Mouse (Mus musculus) lung, postnatal 4 days (tissue): ENCODE measurements around the gene C77080.
A peak's percentile ranks its signal among the peaks of the same experiment; 100 is the strongest.

Experiments
- DNase-seq, 2 experiments: peaks; one replicate each; pipeline ENCODE4 v3.0.0; 2021

C77080 gene

GRCm38 (mm10) chr4:129266821-129267220, 5.6 kb upstream of the C77080 start:
- DNase-seq: no peak

DNA sequence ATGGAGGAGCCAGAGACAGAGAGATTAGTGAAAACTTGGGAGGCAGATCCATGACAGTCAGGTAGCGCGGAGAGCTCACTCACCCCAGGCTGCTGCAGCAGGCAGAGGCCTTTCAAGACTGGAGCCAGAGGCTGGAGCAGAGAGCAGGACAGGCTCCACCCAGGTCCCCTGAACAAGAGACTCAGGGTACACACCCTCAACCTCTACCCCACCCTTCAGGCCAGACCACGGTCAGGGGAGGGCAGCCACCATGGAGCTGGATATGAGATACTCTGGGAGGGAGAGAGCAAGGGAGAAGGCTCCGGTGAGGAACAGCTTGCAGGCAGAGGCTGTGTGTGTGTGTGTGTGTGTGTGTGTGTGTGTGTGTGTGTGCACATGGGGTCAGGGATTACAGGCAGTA, 5.0 kb upstream of the C77080 start:
- DNase-seq: no peak

DNA sequence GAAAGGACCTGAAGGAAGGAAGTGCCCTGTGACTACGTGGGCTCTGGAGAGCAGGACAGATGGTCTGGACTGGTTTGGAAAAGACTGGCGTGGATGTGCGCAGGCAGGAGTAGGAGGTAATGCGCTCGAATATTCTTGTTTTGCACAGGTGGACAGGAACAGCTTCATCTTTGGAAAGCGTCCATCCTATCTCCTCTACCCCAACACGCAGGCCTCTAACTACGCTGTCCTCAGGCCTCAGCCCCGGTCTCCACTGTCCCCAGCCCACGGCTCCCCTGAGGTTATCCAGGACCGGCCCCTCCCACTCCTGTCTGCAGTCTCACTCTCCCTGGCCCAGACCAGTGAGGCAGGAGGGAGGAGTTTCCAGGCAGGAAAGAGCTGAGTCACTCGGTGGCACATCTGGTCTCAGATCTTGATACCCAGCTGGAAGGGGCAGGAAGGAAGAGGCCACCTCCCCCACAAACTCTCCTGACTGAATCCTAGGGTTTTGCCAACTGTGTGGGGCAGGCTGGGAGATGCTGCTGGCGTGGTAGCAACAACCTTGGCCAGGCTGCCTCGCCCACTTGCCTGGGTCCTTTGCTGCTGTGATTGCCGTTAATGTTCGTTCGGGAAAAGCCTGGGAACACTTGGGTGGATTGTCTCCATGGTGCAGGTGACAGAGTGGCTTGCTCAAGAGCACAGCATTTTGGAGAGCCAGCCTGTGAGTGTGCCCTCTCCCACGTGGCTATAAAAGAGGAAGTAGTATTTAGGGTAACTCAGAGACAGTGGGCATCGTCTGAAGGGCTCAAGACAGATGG, 2.2 kb upstream of the C77080 start:
- DNase-seq: peak; percentile 69 to 76

- peak in 1 of 2 experiments; percentile 62 for DNase-seq
These were observed 526 bp downstream of the C77080 start for GRCm38 (mm10) chr4:129260678-129261077.

DNA sequence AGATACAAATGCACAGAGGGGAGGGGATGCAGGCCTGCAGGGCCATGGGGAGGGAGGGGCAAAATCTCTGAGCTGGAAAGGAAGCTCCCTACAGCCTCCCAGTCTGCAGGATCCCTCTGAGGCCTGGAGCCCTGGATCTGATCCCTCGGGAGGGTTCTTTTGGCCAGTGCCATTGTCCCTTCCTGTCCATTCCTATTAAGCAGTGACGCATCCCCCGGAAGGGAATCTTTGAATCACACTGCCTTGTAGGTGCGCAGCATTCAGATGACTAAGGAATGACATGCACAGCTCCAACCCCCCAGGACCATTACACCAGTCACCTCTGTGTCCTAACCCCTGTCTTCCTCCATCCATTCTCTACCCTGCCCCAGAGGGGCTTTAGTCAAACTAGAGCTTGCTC, 2.1 kb downstream of the C77080 start:
- peak in 1 of 2 experiments; percentile 31 for DNase-seq

- DNase-seq: peak; percentile 76 to 84
These were observed 4.5 kb downstream of the C77080 start for GRCm38 (mm10) chr4:129256450-129257380.

DNA sequence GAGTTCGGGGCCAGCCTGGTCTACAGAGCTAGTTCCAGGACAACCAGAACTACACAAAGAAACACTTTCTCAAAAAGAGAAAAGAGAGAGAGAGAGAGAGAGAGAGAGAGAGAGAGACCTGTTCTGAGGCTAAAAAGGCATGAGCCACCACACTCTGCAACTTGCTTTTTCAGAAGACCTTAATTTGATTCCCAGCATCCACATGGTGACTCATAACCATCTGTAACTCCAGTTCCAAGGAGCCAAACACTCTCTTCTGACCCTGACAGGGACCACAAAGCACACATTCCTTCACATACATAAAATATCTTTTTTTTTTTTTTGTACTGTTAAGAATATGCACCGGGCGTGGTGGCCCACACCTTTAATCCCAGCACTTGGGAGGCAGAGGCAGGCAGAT, 6.6 kb downstream of the C77080 start:
- no peak for DNase-seq

GRCm38 (mm10) chr4:129252492-129252891, 8.7 kb downstream of the C77080 start:
- no peak for DNase-seq

DNA sequence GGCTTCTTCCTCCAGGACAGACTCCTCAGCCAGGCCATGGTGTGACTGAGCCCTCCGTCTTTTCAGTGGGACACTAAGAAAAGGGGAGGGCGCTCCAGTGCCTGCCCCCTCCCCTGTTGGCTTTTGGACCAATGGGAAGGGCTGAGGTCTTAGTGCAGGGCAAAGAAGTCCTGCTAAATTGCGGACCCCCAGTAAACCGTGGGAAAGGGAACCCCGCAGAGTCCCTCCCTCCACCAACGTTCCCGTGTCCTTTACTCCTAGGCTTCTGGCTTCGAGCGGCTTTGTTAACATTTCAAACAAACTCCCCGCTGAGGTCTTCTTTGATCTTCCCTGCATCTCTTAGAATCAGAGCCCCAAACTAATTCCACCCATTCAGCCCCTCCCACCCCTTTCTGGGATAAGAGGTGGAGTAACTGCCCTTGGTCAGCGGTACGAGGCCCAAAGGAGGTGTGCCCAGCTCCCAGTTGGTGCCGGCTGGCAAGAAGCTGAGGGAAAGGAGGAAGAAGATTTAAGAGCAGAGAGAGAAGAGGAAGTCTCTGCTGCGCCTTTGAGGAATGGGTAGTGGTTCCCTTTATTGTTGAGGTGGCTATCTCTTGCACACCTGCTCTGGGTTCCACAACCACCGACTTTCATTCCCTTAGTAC, 9.6 kb downstream of the C77080 start:
- no peak for DNase-seq

DNA sequence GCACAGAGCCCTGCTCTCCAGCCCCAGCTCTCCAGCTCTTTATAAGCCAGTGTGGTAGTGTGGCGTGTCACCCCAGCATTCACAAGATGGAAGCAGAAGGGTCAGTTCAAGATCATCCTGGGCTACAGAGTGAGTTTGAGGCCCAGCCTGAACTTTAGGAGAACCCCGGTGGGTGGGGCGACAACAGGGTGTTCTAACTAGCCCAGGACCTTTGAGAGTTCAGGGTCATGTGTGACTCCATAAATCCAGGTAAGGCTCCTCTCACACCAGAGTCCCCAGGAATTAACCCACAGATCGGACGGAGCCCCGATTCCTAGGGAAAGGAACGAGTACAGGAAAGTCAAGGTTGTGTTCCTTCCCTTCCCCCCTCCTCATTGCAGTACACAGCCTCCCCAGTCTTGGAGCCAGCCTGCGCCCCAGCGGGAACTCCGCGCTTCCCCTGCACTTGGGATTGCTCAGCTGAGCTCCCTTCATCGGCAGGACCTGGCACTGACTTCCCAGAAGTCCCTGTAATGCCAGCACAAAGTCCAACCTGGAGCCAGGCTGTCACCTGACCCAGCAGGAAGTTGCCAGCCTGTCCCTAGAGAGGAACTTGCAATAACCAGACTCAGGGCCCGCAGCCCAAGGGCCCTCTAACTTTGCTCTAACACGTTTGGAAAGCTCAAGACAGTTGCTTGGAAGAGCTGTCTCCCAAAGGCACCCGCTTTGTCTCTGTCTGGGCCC, 10.3 kb downstream of the C77080 start:
- peak; percentile 59 to 80 for DNase-seq

GRCm38 (mm10) chr4:129249288-129249687, 11.9 kb downstream of the C77080 start:
- DNase-seq: no peak

- DNase-seq: peak in 1 of 2 experiments; percentile 76
These were observed 12.9 kb downstream of the C77080 start for GRCm38 (mm10) chr4:129248243-129248767.

GRCm38 (mm10) chr4:129247381-129248242, 13.6 kb downstream of the C77080 start:
- no peak for DNase-seq

- no peak for DNase-seq
These were observed 14.6 kb downstream of the C77080 start for GRCm38 (mm10) chr4:129246360-129247301.

DNA sequence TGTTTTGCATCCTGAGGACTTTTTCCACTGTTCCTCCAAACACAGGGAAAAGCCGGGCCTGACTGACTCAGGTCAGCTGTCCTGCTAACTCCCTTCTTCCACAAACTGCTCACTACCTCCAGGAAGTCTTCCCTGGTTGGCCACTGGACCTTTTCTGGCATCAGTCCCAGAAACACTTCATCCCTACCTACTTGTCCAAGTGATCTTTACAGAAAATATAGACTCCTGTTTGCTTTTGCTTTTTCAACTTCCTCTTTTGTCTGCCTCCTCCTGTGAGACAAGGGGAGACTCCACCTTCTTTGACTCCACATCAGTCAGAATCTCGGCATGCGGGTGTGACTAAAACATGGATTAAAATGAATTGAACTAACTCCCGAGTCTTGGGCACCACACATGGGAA, 16.4 kb downstream of the C77080 start:
- DNase-seq: peak in 1 of 2 experiments; percentile 63

- no peak for DNase-seq
These were observed 18.4 kb downstream of the C77080 start for GRCm38 (mm10) chr4:129242761-129243160.

DNA sequence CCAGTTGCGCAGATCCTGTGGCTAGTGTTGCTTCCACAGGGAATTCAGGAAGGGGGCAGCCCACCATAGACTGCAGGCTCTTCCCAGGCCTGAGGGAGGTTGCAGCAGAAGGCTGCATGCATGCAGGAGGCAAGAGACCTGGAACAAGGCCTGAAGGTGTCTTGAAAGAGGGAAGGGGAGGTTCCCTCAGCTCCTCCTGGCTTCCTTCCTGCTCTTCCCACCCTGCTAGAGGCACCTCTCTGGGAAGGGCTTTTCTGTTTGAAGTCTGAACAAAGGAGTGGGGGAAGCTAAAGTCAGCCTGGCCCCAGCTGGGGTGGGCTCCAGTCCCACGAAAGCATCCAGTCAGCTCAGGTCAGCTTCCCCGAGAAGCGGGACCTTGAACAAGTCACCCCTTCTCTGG, 18.9 kb downstream of the C77080 start:
- DNase-seq: no peak

DNA sequence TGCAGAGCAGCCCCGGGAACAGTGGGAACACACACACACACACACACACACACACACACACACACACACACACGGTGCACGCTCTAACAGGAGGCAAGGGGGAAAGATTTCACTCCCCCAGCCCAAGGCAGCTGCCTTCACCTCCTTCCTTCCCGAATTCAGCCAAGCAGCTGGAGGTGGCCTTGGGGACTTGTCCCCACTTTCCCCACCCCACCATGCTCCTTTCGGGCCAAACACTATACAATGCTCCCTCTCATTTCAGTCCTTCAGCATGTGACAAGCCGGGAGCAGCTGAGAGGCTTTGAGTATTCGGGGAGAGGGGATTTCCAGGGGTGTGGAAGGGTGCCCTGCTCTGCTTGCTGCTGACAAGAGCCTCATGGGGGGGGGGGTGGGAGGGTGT, 19.3 kb downstream of the C77080 start:
- DNase-seq: no peak

- peak; percentile 75 to 87 for DNase-seq
These were observed 22.1 kb downstream of the C77080 start for GRCm38 (mm10) chr4:129239075-129239474.

GRCm38 (mm10) chr4:129238579-129239016, 22.6 kb downstream of the C77080 start:
- no peak for DNase-seq
